Mouse (Mus musculus): ENCODE data around the gene Uvrag.
"Not testable (repeated sequence)": the region's sequence is repeated elsewhere in the genome, so short reads cannot be mapped to it uniquely, and the experiment has no call there.

The Uvrag gene

DNA sequence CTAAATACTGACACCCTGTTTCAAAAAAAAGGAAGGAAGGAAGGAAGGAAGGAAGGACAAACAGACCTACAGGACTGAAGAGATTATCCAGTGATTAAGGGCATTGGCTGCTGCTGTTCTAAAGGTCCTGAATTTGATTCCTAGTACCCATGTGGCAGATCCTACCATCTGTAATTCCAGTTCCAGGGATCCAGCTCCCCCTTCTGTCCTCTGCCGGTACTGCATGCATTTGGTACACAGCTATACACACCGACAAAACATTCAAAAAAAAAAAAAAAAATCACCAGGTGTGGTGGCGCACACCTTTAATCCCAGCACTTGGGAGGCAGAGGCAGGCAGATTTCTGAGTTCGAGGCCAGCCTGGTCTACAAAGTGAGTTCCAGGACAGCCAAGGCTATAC lies 45.8 kb downstream of the Uvrag start:
- peak; percentile 57 for DNase-seq

DNA sequence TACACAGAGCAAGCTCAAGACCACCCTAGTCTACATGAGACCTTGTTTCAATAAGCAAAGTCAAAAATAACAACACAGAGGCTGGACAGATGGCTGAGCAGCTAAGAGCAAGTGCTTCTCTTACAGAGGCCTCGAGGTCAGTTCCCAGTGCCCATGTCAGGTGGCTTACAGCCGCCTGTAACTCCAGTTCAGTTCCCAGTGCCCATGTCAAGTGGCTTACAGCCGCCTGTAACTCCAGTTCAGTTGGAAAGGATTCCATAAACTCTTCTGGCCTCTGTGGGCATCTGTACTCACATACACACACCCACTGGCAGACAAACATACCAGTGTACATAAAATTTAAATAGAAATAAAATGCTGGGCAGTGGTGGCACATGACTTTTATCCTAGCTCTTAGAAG lies 46.6 kb downstream of the Uvrag start:
- no peak for DNase-seq

DNA sequence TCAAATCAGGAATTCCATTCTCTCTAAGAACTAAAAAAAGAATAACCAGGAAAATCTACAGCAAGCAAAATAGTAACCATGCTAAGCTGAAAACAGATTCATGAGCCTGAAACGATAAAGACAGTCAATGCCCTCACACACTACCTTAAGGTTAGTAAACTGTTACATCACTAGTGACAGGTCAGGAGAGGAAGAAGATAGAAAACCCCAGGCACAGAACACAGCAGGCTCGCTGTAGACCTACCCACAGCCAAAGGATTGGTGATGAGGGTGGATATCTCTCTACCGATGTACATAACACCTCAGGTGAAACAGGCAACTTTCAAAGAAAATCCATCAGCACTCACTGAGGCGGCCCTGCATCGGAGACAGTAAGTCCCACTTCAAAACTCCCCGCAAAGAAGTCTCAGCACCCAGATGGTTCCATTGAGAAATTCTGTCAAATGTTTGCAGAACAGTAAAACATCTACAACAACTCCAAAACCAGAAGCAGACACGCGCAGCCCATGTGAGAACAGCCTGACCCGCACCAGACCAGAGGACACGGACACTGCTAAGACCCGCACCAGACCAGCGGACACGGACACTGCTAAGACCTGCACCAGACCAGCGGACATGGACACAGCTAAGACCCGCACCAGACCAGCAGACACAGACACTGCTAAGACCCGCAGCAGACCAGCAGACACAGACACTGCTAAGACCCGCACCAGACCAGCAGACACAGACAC lies 48.9 kb downstream of the Uvrag start:
- no peak for DNase-seq

DNA sequence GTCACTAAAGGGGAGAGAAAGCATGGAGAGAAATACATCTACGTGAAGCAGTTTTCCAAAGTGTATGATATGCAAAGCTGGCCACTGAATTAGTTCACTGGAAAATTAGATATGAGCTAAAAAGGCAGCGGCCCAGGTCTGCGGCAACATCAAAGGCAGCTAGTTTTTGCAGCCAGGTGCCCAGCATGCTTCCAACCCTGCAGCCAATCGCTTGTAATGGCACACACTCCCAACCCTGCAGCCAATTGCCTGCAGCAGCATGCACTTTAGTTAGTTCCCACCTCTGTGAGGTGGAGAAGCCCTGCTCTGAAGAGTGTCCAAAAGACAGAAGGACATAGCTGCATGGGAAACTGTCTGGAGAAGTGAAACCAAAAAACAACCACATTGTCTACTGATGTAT lies 51.2 kb downstream of the Uvrag start:
- no peak for DNase-seq

DNA sequence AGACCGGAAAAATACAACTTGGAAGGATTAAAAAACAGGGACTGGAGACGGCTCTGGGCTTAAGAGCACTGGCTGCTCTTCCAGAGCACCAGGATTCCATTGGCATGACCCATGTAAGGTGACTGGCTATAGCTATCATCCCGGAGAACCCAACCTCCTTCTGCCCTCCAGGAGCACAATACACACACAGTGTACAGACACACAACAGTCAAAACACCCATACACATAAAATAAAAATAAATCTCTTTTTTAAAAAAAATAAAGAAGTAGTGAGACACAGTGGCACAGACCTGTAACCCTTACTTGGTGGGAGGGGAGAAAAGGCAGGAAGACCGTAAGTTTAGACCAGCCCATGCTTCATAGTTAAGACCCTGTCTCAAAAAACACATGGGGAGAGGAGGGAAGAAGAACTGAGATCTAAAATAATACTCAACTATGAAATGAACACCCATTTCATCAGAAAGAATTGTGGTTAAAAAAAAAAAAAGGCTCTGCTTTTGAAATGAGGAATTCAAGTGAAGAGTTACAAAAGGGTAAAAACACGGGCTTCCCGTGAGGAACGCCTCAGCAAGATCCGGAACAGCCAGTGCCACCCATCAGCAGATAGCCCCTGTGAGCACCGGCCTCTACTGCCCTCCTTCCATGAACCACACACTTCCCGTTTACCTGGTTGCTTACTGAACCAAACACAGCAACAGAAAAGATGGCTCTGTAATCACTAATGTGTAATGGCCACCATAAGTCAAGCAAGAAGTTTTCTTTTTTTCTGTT lies 52.2 kb downstream of the Uvrag start:
- DNase-seq, result no peak

DNA sequence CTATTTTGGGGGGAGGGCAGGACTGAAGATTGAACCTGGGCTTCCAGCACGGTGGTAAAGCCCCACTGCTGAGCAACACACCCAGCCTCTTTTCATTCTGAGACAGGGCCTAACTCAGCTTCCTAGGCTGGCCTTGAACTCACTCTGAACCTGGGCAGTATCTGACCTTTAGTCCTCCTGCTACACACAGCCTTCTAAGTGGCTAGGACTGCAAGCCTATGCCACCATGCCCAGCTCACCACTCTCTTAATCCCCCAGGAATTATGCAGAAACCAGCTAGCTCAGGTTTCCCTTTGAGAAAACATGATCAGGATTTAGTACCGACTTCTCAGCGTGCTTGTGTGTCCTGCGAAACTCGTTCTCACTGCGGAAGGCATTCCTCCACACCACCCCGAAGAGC lies 53.4 kb downstream of the Uvrag start:
- DNase-seq, result no peak

DNA sequence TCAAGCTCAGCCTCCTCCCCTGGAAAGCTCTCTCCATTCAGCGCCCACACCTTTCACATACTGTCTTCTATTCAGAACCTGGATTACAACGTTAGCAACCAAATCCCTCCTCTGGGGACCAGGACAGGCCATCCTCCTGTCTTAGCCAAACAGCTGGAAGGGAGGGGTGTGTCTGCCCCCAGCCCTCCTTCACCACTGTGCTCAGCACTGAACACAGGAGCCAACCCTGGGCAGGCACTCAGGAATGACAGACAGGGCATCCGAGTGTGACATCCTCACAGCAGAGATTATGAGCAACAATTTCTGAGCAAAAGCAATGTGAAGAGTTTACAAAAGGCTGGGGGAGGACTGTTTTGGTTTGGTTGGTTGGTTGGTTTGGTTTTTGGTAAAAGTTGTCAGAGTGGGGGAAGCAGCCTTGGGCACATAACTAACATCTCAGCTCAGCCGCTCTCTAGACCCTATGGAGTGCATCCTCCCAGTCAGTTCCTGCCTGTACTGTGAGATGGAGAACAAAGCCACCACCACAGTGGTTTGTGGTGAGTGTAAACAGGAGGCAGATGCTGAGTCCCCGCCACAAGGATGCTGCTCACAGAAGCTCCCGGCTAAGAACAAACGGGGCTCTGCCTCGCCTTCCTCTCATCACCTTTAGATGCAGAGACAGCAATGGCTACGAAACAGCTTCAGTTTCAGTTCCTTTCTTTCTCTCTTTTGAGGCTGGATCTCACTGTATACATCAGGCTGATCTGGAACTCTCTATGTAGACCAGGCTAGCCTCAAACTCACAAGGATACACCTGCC lies 54.1 kb downstream of the Uvrag start:
- DNase-seq, result no peak

DNA sequence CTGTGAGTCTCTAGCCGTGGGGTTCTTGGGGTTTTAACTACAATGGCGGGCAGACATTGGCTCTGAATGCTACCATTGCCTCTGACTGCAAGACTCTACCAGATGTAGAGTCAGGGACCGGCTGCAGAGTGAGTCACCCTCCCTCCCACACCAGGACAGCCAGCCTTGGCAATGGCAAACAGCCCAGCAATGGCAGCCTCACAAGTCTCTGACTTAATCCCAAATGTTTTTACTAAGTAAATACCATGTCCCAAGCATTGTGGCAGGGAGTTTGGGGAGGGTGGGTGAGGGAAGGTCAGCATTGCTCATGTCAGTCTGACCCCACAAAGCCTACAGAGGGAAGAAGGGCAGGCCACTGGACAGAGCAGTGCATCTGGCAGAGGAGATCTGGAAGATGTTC lies 55.7 kb downstream of the Uvrag start:
- DNase-seq, result no peak

DNA sequence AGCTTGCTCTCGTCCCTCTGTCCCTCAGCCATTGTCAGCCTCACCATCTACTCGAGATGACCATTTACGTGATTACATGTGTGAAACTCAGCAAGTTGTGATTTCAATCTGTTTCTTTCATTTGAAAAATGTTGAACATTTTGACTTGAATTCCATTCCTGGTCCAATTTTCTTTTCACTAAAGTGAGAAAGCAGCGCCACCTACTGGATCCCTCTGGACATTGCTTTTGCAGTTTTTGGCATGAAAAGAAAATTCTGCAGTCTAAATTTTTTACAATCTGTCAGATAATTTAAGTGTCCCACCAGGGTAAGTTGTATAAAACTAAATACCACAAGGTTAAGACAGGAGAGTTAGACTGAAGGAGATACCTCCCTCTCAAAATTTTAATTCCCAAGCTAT lies 61.4 kb downstream of the Uvrag start:
- DNase-seq, result peak; percentile 48

DNA sequence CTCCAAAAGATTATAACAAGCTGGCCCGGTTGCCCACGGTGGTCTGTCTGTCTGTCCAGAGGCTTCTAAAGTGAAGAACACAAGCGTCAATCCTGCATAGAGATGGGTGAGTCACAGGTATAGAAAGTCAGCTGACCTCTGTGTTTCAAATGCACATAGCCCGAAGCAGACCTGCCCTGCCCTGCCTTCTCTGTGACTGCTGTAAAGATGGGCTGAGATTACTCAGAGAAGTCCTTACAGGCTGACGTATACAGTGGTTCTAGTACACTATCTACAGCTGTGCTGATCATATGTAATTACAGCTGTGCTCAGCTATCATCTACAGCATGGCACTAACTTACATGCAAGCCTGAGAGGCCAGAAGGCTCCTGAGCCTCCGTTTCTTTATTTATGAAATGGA lies 62.1 kb downstream of the Uvrag start:
- DNase-seq, result no peak

DNA sequence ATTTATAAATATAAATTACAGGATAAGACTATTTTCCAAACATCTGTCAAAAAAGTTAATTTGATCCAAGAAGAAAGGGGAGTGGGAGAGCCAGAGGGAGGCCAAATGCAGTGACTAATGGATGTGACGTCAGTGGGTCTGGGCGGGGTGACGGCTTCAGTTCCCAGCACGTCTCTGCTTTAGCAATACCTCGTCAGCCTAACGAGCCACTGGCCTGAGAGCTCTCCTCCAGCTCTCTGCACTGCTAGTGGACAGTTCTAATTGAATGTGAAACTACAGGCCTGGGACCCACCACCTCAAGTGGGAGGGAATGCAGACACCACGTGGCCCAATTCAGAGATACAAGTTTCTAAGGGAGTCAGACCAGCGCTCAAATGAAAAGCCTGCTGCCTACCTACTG lies 63.7 kb downstream of the Uvrag start:
- peak; percentile 19 for DNase-seq

DNA sequence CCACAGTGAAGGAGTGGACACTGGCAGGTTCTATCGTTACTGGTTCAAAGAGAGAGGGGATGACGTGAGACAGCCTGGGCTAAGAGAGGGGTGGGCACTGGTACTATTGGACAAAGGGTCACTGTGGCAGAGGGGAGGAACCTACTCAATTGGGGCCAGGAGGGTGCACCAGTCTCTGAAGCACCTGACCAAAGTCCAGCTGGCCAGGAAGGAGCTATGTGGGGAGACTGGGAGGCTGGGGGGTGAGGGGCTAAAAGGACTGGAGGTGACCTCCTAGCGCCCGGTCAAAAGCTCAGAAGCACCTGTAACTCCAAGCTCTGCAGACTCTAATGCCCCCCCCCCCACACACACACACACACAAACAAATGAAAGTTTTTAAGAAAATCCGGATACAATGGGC lies 65.8 kb downstream of the Uvrag start:
- DNase-seq, result no peak

DNA sequence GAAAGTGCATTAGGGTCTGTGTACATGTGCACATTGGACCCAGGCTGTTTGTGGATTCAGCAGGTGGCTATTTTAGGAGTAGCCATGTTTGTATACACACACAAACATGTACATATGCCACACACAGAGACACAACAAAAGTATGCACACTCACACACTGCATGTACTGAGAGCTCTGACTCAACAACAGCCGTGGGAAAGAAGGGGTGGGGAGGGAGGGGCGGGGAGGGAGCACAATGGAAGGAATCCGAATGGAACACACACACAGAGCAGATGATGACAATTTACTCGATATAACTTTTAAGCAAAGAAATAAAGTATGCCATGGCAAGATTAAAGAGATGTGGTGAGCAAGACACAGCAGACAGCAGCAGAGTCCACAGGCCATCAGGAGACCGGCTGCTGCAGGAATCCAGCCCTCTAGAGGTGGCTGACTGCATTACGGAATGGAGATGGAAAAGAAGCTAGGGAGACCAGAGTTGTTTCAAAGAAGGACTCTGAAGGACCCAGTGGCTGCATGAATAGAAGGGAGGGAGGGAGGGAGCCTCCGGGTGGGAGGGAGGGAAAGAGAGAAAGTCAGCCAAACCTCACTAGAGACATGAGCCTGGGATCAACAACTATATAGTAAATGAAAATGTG lies 67.1 kb downstream of the Uvrag start:
- DNase-seq, result peak; percentile 46

DNA sequence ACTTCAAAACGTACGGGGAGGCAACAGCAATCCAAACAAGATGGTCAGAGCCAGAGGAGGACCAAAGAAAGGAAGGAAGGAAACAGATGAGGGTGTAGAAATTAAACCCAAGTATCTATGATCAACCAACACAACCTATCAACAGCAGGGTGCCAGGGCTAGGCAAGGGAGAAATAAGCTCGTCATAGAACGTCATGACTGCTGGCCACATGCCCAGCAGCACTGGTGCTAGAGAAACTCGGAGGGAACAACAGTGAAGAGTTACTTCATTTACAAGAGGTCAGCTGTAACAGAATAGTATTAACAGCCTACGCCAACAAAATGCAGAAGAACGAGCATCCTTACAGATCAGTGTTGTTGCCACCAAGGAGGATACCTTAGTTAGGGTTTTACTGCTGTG lies 73.2 kb downstream of the Uvrag start:
- DNase-seq, result no peak

DNA sequence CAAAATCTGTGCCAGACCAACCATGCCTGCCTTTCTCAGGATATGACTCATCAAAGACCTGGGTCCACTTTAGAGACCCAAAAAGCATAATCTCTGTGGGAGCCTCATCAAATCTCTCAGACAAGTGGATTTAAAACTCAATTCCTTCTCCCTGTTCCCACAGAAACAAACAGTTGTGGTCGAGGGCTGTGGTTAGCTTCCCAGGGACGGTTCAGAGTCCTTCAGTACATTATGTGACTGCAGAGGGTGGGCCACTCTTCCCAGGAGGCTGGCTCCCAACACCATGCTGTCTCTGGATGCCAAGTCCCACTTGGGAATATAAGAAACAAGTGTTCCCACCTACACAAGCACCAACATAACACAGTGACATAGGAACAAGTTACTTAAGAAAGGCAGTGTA lies 75.0 kb downstream of the Uvrag start:
- DNase-seq, result no peak

DNA sequence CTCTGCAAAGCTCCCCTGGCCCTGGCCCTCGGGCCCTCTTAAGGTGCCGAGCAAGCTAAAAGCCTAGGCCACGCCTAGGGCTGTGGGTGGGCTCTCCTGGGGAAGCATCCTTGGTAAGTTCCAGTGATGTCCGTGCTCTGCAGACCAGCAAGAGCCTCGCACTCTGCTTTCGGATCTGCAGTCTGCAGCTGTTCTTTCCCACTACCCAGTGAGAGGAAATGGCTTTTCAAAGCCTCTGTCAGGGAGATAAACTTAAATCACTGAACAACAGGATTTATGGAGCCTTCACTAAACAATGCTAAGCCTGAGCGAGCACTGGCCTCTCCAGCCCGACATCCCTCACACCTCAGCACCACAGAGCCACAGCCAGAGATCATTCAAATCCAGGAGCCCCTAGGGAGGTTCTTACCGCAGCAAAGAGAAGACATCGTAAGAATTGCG lies 75.5 kb downstream of the Uvrag start:
- DNase-seq, result no peak

DNA sequence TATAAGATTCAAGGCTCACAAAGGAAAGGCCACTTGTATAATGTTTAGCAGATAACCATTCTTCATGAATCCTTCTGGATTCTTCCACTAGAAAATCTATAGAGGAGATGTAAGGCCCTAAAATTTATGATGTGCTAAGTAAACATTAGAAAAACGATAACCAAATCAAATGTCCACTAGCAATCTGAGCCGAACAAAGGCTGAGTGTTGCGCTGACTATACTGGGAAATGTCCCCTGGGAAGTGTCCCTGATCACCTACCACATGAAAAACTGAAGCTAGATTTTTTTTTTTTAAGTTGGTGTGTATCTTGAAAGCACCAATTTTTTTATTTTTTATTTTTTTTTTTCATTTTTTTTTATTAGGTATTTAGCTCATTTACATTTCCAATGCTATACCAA lies 76.1 kb downstream of the Uvrag start:
- no peak for DNase-seq

DNA sequence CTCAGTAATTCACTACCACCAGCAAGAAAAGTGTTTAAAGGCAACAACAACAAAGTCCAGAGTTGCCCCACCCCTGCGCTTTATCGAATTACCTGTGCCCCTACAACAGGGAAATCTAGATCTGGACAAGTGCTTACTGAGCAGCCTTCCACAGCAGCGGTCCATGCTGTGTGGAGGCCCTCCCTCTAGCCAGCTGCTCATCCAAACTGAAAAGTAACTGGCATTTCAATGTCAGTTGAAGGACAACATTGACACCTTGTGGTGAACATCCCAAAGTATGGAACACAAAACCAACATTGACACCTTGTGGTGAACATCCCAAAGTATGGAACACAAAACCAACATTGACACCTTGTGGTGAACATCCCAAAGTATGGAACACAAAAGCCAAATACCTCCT lies 78.7 kb downstream of the Uvrag start:
- not testable (repeated sequence) for DNase-seq

DNA sequence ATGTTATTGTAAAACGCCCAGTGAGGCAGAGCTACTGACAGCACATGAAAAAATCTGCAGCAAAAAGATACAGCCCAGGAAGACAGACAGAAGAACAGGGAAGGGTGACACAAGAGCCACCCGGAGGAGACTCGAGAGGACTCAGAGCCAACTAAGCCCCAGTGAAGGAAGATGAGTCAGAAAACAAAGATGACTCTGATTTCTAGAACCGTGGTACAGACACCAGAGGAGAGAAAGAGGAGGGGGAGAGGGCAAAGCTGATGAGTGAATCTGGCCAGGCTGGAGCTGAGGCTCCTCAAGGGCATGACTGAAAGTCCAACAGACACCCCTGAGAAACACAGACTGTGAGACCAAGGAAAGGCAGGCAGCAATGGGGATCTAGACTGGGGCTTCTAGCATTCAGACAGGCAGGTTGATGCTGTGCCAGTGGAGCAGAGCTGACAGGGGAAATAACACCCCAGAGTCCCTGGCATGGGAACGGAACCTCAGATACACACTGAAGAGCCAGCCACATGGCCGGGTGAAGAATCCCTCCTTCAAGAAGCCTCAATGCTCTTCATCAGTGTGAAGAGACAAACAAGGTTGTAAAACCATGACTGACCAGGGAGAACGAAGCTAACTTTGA lies 79.8 kb downstream of the Uvrag start:
- no peak for DNase-seq

DNA sequence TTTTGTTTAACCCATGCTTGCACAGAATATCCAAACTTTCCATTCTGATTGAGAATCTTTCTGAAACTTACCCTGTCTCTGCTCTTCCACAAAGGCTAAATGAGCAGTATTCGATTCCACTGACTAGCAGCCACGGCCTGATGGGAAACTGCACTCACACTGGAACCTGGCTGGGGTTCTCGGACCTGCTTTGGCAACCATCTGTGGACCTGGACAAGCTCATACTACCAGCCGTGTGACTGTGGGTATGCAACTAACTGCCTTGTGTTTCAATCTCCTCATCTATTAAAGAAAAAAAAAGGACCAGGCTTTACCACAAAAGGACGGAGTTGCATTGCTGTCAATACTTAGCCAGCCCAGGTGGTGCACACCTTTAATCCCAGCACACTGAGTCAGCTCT lies 80.5 kb downstream of the Uvrag start:
- no peak for DNase-seq

DNA sequence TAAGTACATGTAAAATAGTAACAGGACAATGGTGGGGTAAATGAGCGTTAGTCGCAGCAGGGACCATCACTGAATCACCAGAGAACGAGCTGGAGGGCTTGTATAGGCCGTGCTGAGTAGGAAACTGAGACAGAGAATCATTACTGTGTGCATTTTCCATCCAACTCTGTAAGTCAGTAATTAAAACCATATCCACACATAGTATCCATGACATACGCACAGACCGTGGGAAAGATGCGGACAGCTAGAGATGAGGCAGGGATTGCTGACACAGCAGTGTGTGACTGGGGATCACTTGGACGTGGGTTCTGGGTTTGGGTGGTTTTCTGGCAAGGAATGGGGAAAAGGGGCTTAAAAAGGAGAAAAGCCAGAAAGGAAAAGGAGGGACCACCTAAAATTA lies 81.0 kb downstream of the Uvrag start:
- no peak for DNase-seq

DNA sequence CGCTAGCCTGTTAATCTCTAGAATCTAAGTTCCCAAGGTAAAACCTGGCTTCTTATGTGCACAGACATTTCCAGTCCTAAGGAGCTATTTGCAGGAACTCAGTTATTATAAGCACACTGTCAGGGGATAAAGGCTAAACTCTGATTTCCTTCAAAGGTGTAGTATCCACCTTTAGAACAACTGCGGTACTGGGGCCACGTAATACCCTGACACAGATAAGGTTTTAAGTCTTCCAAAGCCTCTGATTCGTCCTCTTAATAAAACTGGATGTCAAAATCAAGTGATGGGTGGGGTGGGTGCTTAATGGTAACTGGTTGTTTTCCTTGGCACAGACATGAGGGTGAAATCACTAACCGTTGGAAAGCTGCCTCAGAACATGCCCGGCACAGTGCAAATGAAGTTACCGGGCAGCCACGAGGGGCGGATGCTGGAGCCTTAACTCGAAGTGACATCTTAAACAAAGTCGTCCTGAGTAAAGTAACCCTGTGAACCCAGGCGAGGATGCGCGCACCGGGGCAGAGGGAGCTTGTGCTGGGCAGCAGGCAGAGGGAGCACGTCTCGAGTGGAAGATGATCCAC lies 83.8 kb downstream of the Uvrag start:
- DNase-seq, result no peak

All from liver (tissue).